Mouse (Mus musculus): Measurements from ENCODE around the gene Cnih2. TPM values are rescaled to one million over a fixed set of nuclear protein-coding genes. Genes with fewer than 3 reads are reported as not detected.
"Not testable (repeated sequence)": the region's sequence is repeated elsewhere in the genome, so short reads cannot be mapped to it uniquely, and the experiment has no call there.

Gene Cnih2
- polyA plus RNA-seq, 1 experiment from 2014 or later, result 8.6 TPM

GRCm38 (mm10) chr19:5089324-5089723 is 9.0 kb downstream of the Cnih2 start:
- no peak for ATAC-seq (ENCODE audit: borderline replicate concordance, extremely low read depth, low FRiP score, low TSS enrichment)
- Histone ChIP-seq H3K4me2 (peak overlapping the region; percentile 85), H3K36me3 (peaks cover 24% of the 10 kb centered on the region), H3K9ac (no peak overlapping the region; the same call in 1 of the 2 replicates), H3K9me3 (no peaks in the 10 kb centered on the region), H3K27ac (no peak overlapping the region), H3K27me3 (peaks cover 23% of the 10 kb centered on the region), H3K4me1 (peaks cover 31% of the 10 kb centered on the region), H3K4me3 (peak overlapping the region; percentile 81)
- 83% methylated on average over 4 of the region's 4 CpGs for WGBS

- peak within 1 kb of the TSS; percentile 68 for H3K9ac ChIP-seq
- H3K4me1 ChIP-seq, result peaks cover 25% of the 10 kb centered on the region
- WGBS, result under 1% methylated on average over 58 of the region's 58 CpGs
- H3K36me3 ChIP-seq, result peaks cover 24% of the 10 kb centered on the region
- peaks cover 35% of the 10 kb centered on the region for H3K27me3 ChIP-seq
- ATAC-seq (ENCODE audit: borderline replicate concordance, extremely low read depth, low FRiP score, low TSS enrichment), result peak; percentile 92
- no peaks in the 10 kb centered on the region for H3K9me3 ChIP-seq
- H3K27ac ChIP-seq, result peak within 1 kb of the TSS; percentile 81
- H3K4me3 ChIP-seq, result peak within 1 kb of the TSS; percentile 81
- peak within 1 kb of the TSS; percentile 85 for H3K4me2 ChIP-seq
Measured at GRCm38 (mm10) chr19:5087884-5088728, 10.2 kb downstream of the Cnih2 start, which contains the start of gene Yif1a. Gene Yif1a, plus strand, starts transcription at chr19:5088538.

GRCm38 (mm10) chr19:5086533-5086932 is 11.8 kb downstream of the Cnih2 start:
- H3K4me1 ChIP-seq, result peaks cover 25% of the 10 kb centered on the region
- H3K27me3 ChIP-seq, result peaks cover 51% of the 10 kb centered on the region
- H3K36me3 ChIP-seq, result peaks cover 11% of the 10 kb centered on the region; the same call in 1 of the 2 replicates
- not testable (repeated sequence) for H3K4me3 ChIP-seq; H3K9me3 ChIP-seq; H3K9ac ChIP-seq; H3K27ac ChIP-seq; H3K4me2 ChIP-seq; ATAC-seq (ENCODE audit: borderline replicate concordance, extremely low read depth, low FRiP score, low TSS enrichment)
- WGBS, result 50% methylated on average over 4 of the region's 4 CpGs

DNA sequence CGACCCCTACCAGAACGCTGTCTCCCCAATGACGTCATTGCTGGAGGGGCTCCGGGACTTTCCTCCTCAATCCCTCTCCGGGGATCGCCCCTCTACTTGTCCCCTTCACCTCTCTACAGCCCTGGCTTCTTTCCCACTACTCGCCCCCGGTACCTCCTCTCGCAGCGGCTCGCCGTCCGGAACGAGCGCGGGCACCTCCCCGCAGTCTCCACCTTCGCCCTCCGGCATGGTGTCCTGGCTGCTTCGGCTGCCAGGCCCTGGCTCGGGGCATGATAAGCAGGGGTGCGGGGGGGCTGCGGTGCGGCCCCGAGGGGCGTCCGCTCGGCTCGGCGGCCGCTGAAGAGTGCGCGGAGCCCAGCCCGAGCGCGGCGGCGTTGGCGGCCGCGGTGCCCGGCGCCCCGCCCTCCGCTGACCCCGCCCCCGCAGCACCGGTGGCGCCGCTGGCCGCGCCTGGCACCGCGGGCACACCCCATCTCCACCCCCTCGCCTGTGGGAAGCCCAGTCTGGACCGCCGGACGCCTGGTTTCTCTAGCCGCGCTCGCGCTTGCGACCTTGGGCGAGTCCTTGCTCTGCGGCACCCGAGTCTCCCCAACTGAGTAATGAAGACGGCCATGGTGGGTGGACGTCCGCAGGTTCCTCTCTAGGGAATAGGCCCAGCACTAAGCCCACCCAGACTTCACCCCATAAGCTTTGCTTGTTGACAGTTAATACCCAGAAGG is 13.0 kb downstream of the Cnih2 start, which contains the start of gene Tmem151a:
Gene Tmem151a (minus strand): TSS at position 387 of the 719 bp plus-strand sequence.
- no peak within 1 kb of the TSS for H3K9ac ChIP-seq
- ATAC-seq (ENCODE audit: borderline replicate concordance, extremely low read depth, low FRiP score, low TSS enrichment), result no peak
- no peak within 1 kb of the TSS for H3K27ac ChIP-seq
- peak within 1 kb of the TSS; percentile 47 for H3K4me3 ChIP-seq
- under 1% methylated on average over 59 of the region's 69 CpGs for WGBS
- peaks cover 25% of the 10 kb centered on the region for H3K4me1 ChIP-seq
- H3K4me2 ChIP-seq, result peak within 1 kb of the TSS; percentile 79
- no peaks in the 10 kb centered on the region for H3K9me3 ChIP-seq
- peaks cover 63% of the 10 kb centered on the region for H3K27me3 ChIP-seq
- H3K36me3 ChIP-seq, result 0 out of 2 replicates have a peak, but pooled peaks cover under 1% of the 10 kb centered on the region

- WGBS, result 4% methylated on average over 15 of the region's 15 CpGs
- H3K4me3 ChIP-seq, result peak overlapping the region; percentile 47
- no peak for ATAC-seq (ENCODE audit: borderline replicate concordance, extremely low read depth, low FRiP score, low TSS enrichment)
- peaks cover 68% of the 10 kb centered on the region for H3K27me3 ChIP-seq
- no peak overlapping the region for H3K27ac ChIP-seq
- no peak overlapping the region for H3K9ac ChIP-seq
- peaks cover 25% of the 10 kb centered on the region for H3K4me1 ChIP-seq
- no peaks in the 10 kb centered on the region for H3K36me3 ChIP-seq
- H3K9me3 ChIP-seq, result no peaks in the 10 kb centered on the region
- H3K4me2 ChIP-seq, result peak overlapping the region; percentile 79
Measured at GRCm38 (mm10) chr19:5084834-5085144, 13.5 kb downstream of the Cnih2 start.

- H3K27ac ChIP-seq, result no peak overlapping the region
- H3K9ac ChIP-seq, result no peak overlapping the region
- peaks cover 21% of the 10 kb centered on the region for H3K4me1 ChIP-seq
- WGBS, result 57% methylated on average over 3 of the region's 3 CpGs
- H3K9me3 ChIP-seq, result no peaks in the 10 kb centered on the region
- peaks cover 70% of the 10 kb centered on the region for H3K27me3 ChIP-seq
- H3K4me2 ChIP-seq, result no peak overlapping the region
- peak overlapping the region; percentile 47; the same call in 1 of the 2 replicates for H3K4me3 ChIP-seq
- no peak for ATAC-seq (ENCODE audit: borderline replicate concordance, extremely low read depth, low FRiP score, low TSS enrichment)
- no peaks in the 10 kb centered on the region for H3K36me3 ChIP-seq
Measured at GRCm38 (mm10) chr19:5083961-5084833, 14.1 kb downstream of the Cnih2 start.

- WGBS, result 58% methylated on average over 24 of the region's 24 CpGs
- Histone ChIP-seq H3K9ac (no peak overlapping the region), H3K27ac (no peak overlapping the region), H3K9me3 (no peaks in the 10 kb centered on the region), H3K4me2 (no peak overlapping the region), H3K4me3 (no peak overlapping the region), H3K4me1 (peaks cover 15% of the 10 kb centered on the region), H3K36me3 (no peaks in the 10 kb centered on the region), H3K27me3 (peaks cover 72% of the 10 kb centered on the region)
- ATAC-seq (ENCODE audit: borderline replicate concordance, extremely low read depth, low FRiP score, low TSS enrichment), result no peak
Measured at GRCm38 (mm10) chr19:5082596-5082995, 15.7 kb downstream of the Cnih2 start.

DNA sequence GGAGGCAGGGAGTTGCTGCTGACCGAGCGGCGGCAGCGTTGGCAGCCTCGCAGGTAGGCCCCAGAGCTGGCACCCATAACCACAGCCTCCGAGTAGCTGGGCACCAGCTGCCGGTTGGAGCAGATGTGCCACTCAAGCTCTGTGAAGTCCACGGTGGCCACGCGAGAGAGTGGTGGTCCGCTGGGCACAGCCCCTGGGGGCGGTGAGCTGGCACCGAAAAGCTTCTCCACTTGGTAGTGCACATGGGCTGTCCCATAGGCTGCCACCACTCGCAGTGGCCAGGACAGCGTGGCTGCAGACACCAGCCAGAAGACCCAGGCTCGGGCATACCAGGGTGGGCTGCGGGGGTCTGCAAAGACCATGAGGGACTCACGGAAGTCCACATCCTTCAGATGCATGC is 16.3 kb downstream of the Cnih2 start:
- Histone ChIP-seq H3K9me3 (no peaks in the 10 kb centered on the region), H3K9ac (no peak overlapping the region), H3K4me2 (no peak overlapping the region), H3K36me3 (no peaks in the 10 kb centered on the region), H3K4me3 (no peak overlapping the region), H3K27me3 (peaks cover 72% of the 10 kb centered on the region), H3K27ac (no peak overlapping the region), H3K4me1 (peaks cover 10% of the 10 kb centered on the region; the same call in 1 of the 2 replicates)
- 57% methylated on average over 18 of the region's 18 CpGs for WGBS
- no peak for ATAC-seq (ENCODE audit: borderline replicate concordance, extremely low read depth, low FRiP score, low TSS enrichment)

- Histone ChIP-seq H3K4me1 (no peaks in the 10 kb centered on the region), H3K27me3 (peaks cover 49% of the 10 kb centered on the region), H3K36me3 (no peaks in the 10 kb centered on the region), H3K27ac (no peak overlapping the region), H3K9me3 (no peaks in the 10 kb centered on the region), H3K4me3 (no peak overlapping the region), H3K9ac (no peak overlapping the region), H3K4me2 (no peak overlapping the region)
- ATAC-seq (ENCODE audit: borderline replicate concordance, extremely low read depth, low FRiP score, low TSS enrichment), result no peak
- WGBS, result 87% methylated on average over 1 of the region's 1 CpGs
Measured at GRCm38 (mm10) chr19:5079279-5079678, 19.0 kb downstream of the Cnih2 start.

DNA sequence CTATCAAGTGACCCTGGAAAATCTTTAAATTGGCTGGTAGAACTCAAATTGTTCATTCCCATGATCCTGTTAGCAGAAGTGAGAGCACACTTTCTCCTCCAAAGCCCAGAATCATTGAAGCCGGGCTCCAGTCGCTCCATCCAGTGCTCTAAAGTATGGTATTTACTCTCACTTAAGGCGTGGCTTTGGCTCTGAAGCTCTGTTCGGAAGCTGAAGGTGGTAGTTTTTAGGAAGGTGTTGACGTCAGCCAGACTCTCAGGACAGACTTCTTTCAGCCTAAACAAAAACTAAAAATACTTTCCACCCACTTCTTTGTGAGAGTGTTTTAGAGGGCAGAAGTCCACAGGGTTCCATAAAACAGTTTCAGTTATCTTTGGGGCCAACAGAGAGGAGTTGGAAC is 24.8 kb downstream of the Cnih2 start:
- 0 out of 2 replicates have a peak overlapping the region, but pooled peaks have one; percentile 87 for H3K4me2 ChIP-seq
- peaks cover 36% of the 10 kb centered on the region for H3K27me3 ChIP-seq

DNA sequence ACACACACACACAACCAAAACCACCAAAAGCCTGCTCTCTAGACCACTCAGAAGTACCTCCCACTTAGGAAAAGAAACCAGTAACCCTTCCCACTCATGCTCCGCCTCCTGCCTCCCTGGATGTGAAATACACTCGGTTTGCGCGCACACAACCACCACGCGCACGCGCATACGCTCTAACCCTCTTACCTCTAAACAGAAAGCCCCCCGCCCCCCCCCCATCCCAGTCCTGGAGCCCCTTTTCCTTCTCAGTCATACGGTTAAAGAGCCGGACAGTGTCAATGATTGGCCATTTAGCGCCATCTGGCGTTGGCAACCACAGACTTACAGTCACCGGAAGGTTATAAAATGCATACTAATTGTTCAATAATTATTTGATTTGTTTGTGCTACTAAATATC is 25.3 kb downstream of the Cnih2 start:
- Histone ChIP-seq H3K4me3 (peak overlapping the region; percentile 62), H3K27ac (peak overlapping the region; percentile 88; the same call in 1 of the 2 replicates), H3K9ac (no peak overlapping the region), H3K4me1 (peaks cover 40% of the 10 kb centered on the region), H3K4me2 (peak overlapping the region; percentile 87), H3K27me3 (peaks cover 38% of the 10 kb centered on the region), H3K36me3 (no peaks in the 10 kb centered on the region), H3K9me3 (no peaks in the 10 kb centered on the region)
- WGBS, result 2% methylated on average over 15 of the region's 15 CpGs
- no peak for ATAC-seq (ENCODE audit: borderline replicate concordance, extremely low read depth, low FRiP score, low TSS enrichment)

More for the DNA sequence above, 24.8 kb downstream of the Cnih2 start:
- ATAC-seq (ENCODE audit: borderline replicate concordance, extremely low read depth, low FRiP score, low TSS enrichment), result no peak
- Histone ChIP-seq H3K4me3 (no peak overlapping the region), H3K27ac (no peak overlapping the region), H3K36me3 (no peaks in the 10 kb centered on the region), H3K9me3 (no peaks in the 10 kb centered on the region), H3K9ac (0 out of 2 replicates have a peak overlapping the region, but pooled peaks have one; percentile 10), H3K4me1 (peaks cover 35% of the 10 kb centered on the region)
- whole genome bisulfite sequencing, result 33% methylated on average over 5 of the region's 5 CpGs
